In the genomic region with DNA sequence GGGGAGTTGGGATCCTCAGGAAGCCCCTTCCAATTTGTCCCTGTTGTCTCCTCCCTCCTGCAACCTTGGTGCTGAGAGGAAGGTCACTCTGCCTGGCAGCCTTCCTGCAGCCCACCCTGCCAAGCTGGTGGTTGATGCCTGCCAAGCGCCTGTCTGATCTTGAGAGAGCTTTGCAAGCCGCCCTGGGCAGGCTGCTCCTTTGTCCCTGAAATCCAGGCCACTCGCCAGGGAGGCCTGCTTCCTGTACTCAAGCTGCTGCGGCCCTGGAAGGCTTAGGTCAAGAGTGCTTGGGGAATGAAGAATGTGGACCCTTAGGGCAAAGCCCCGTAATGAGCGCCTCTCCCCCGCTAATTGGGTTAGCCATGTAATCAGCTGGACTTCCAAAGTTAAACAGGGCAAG, we compare ENCODE assay signal across 8 mouse cellular contexts. TPM values are rescaled to one million over a fixed set of nuclear protein-coding genes. Genes with fewer than 3 reads are reported as not detected.
DNase-seq lines count a peak whose midpoint lies in the region; ATAC-seq lines count a peak whose summit lies in the region.

No protein-coding gene starts in this region.

- H3K27me3 ChIP-seq in intestine, embryonic 14.5 days (replicated peaks; ENCODE audit: control insufficient read depth, insufficient read depth, low read length), result no peaks in the 10 kb centered on the region
- H3K27me3 ChIP-seq in limb, embryonic 11.5 days (ENCODE audit: control insufficient read depth, insufficient read depth, low read length), result no peaks in the 10 kb centered on the region
- H3K27me3 ChIP-seq in midbrain, embryonic 12.5 days, result no peaks in the 10 kb centered on the region

- H3K9ac ChIP-seq in intestine, embryonic 14.5 days (ENCODE audit: low read length), result no peak overlapping the region
- H3K9ac ChIP-seq in limb, embryonic 11.5 days (ENCODE audit: low read length), result no peak overlapping the region; the same call in none of the 2 replicates
- no peak overlapping the region for H3K9ac ChIP-seq in midbrain, embryonic 12.5 days (replicated peaks)

- H3K36me3 ChIP-seq in intestine, embryonic 14.5 days (ENCODE audit: control insufficient read depth, insufficient read depth, low read length), result peaks cover 15% of the 10 kb centered on the region; the same call in 1 of the 2 replicates
- no peaks in the 10 kb centered on the region for H3K36me3 ChIP-seq in limb, embryonic 11.5 days (ENCODE audit: control insufficient read depth, insufficient read depth, low read length)
- peaks cover 11% of the 10 kb centered on the region; the same call in 1 of the 2 replicates for H3K36me3 ChIP-seq in midbrain, embryonic 12.5 days

- peaks cover 40% of the 10 kb centered on the region for H3K4me1 ChIP-seq in intestine, embryonic 14.5 days (replicated peaks; ENCODE audit: control insufficient read depth, insufficient read depth, low read length)
- H3K4me1 ChIP-seq in limb, embryonic 11.5 days (ENCODE audit: control insufficient read depth, insufficient read depth, low read length), result peaks cover 14% of the 10 kb centered on the region
- peaks cover 53% of the 10 kb centered on the region for H3K4me1 ChIP-seq in midbrain, embryonic 12.5 days

- H3K9me3 ChIP-seq in intestine, embryonic 14.5 days (ENCODE audit: control insufficient read depth, low read length), result no peaks in the 10 kb centered on the region
- H3K9me3 ChIP-seq in limb, embryonic 11.5 days (ENCODE audit: control insufficient read depth, low read length), result no peaks in the 10 kb centered on the region
- H3K9me3 ChIP-seq in midbrain, embryonic 12.5 days, result no peaks in the 10 kb centered on the region

- peak overlapping the region; percentile 71 for H3K27ac ChIP-seq in intestine, embryonic 14.5 days (ENCODE audit: low read depth)
- peak overlapping the region; percentile 63 for H3K27ac ChIP-seq in limb, embryonic 11.5 days (replicated peaks; ENCODE audit: low read depth, low read length)
- peak overlapping the region; percentile 75 for H3K27ac ChIP-seq in midbrain, embryonic 12.5 days (replicated peaks)

- peak; percentile 87 for DNase-seq in adrenal gland, adult 2 months
- DNase-seq in cerebellum, postnatal 14 days, result peak; percentile 96 to 97
- DNase-seq in frontal cortex, postnatal 36 days (ENCODE audit: low spot score in 2 of 2), result peak; percentile 43 to 68
- peak; percentile 75 for DNase-seq in intestine, embryonic 14.5 days (ENCODE audit: low spot score)
- peak; percentile 73 for DNase-seq in limb, embryonic 11.5 days (ENCODE audit: low spot score)
- DNase-seq in testis, postnatal 10 days (ENCODE audit: low spot score), result peak; percentile 72

- H3K4me3 ChIP-seq in intestine, embryonic 14.5 days (ENCODE audit: low read depth, low read length), result no peak overlapping the region
- no peak overlapping the region for H3K4me3 ChIP-seq in limb, embryonic 11.5 days (ENCODE audit: low read depth, low read length)
- no peak overlapping the region for H3K4me3 ChIP-seq in midbrain, embryonic 12.5 days

- ATAC-seq in intestine, embryonic 14.5 days (replicated peaks; ENCODE audit: low FRiP score, low TSS enrichment, low read depth), result peak; percentile 32; the same call in 1 of the 2 replicates
- peak; percentile 56; the same call in 1 of the 2 replicates for ATAC-seq in limb, embryonic 11.5 days (ENCODE audit: insufficient number of reproducible peaks, low FRiP score, low TSS enrichment, low read depth)
- ATAC-seq in midbrain, embryonic 12.5 days (ENCODE audit: low FRiP score, low read depth), result peak; percentile 45; the same call in 1 of the 2 replicates
- ATAC-seq in inflammation-experienced regulatory T-cells, adult 6 months, result no peak

- 0 out of 2 replicates have a peak overlapping the region, but pooled peaks have one; percentile 7 for H3K4me2 ChIP-seq in intestine, embryonic 14.5 days (ENCODE audit: low read length)
- H3K4me2 ChIP-seq in limb, embryonic 11.5 days (ENCODE audit: low read depth, severe bottlenecking), result no peak overlapping the region
- H3K4me2 ChIP-seq in midbrain, embryonic 12.5 days (replicated peaks), result no peak overlapping the region

- 32% methylated on average over 7 of the region's 7 CpGs for WGBS in intestine, embryonic 14.5 days
- WGBS in limb, embryonic 11.5 days, result 9% methylated on average over 7 of the region's 7 CpGs
- 21% methylated on average over 7 of the region's 7 CpGs for WGBS in midbrain, embryonic 12.5 days

RNA-seq across cellular contexts. Expression of gene Ccnjl, which starts 19.6 kb away (rescaled TPM):
- total RNA-seq in adrenal gland, adult 2 months (2021), result 1 to 10 TPM; 2.0 to 2.4 TPM
- polyA plus RNA-seq in adrenal gland, adult 2 months (2012; rRNA removed), result 3.1 and 3.2 TPM in 2 replicates
- 23.7 and 25.8 TPM in 2 replicates for polyA plus RNA-seq in intestine, embryonic 14.5 days (2014; fragmentation: Nextera tagmentation; extraction: Ambion mirVana)
- 33.8 and 34.2 TPM in 2 replicates for polyA plus RNA-seq in limb, embryonic 11.5 days (2014; fragmentation: Nextera tagmentation; extraction: Ambion mirVana)
- 32.4 and 32.6 TPM in 2 replicates for polyA plus RNA-seq in midbrain, embryonic 12.5 days (2016; fragmentation: Nextera tagmentation; extraction: Ambion mirVana)
- not detected for polyA plus RNA-seq in inflammation-experienced regulatory T-cells, adult 6 months (2017; shearing (Covaris generic))

RNA-seq across cellular contexts. Expression of gene 4933415A04Rik, which starts 38.7 kb away (rescaled TPM):
- under 1 TPM; 0.32 to 0.45 TPM for total RNA-seq in adrenal gland, adult 2 months (2021)
- polyA plus RNA-seq in adrenal gland, adult 2 months (2012; rRNA removed), result 0.08 and 0.23 TPM in 2 replicates
- 6.4 and 6.8 TPM in 2 replicates for polyA plus RNA-seq in intestine, embryonic 14.5 days (2014; fragmentation: Nextera tagmentation; extraction: Ambion mirVana)
- 7.7 and 9.2 TPM in 2 replicates for polyA plus RNA-seq in limb, embryonic 11.5 days (2014; fragmentation: Nextera tagmentation; extraction: Ambion mirVana)
- polyA plus RNA-seq in midbrain, embryonic 12.5 days (2016; fragmentation: Nextera tagmentation; extraction: Ambion mirVana), result 8.4 and 9.3 TPM in 2 replicates
- polyA plus RNA-seq in inflammation-experienced regulatory T-cells, adult 6 months (2017; shearing (Covaris generic)), result under 1 TPM in 1 of 3 experiments, not detected in 2; 0.16 TPM

RNA-seq across cellular contexts. Expression of gene Fabp6, which starts 53.2 kb away (rescaled TPM):
- not detected for total RNA-seq in adrenal gland, adult 2 months (2021)
- not detected in 2 replicates for polyA plus RNA-seq in adrenal gland, adult 2 months (2012; rRNA removed)
- polyA plus RNA-seq in intestine, embryonic 14.5 days (2014; fragmentation: Nextera tagmentation; extraction: Ambion mirVana), result 0.43 TPM in 1 of 2 replicates, not detected in the other
- not detected in 2 replicates for polyA plus RNA-seq in limb, embryonic 11.5 days (2014; fragmentation: Nextera tagmentation; extraction: Ambion mirVana)
- polyA plus RNA-seq in midbrain, embryonic 12.5 days (2016; fragmentation: Nextera tagmentation; extraction: Ambion mirVana), result not detected in 2 replicates
- not detected for polyA plus RNA-seq in inflammation-experienced regulatory T-cells, adult 6 months (2017; shearing (Covaris generic))
